Mouse (Mus musculus) megakaryocyte, embryonic 14.5 days (primary cell): ENCODE data around the gene Stk10.

ENCODE experiments used
- FLI1 ChIP-seq: IDR thresholded peaks from 2 replicates; pipeline ENCODE4 v1.6.1; 2012; ENCODE audit warnings: low read length, inconsistent platforms, mixed read lengths
- GATA1 ChIP-seq: IDR thresholded peaks from 3 replicates; pipeline ENCODE4 v1.6.1; 2012; ENCODE audit warnings: mixed read lengths, low read length, inconsistent platforms, borderline replicate concordance

- TF ChIP-seq GATA1 (no peak), FLI1 (no peak)
Measured at GRCm38 (mm10) chr11:32634842-32635241, 101.7 kb downstream of the Stk10 start.
